Mouse (Mus musculus) midbrain, embryonic 16.5 days (tissue): ENCODE results near the gene Clec2l. TPM values are rescaled to one million over a fixed set of nuclear protein-coding genes. Genes with fewer than 3 reads are reported as not detected.

Experiments used
- ATAC-seq: fragments of 200-750 bp; cut with Nextera tagmentation; 2 replicates; pipeline ENCODE4 v1.8.0; 2017; ENCODE audit warnings: moderate TSS enrichment
- H3K27ac ChIP-seq: fragments of 300-500 bp; sonication (generic); 2 replicates; pipeline ENCODE4 v1.5.1; 2014; ENCODE audit warnings: mild to moderate bottlenecking, low read length, mixed read lengths
- H3K27me3 ChIP-seq: fragments of 300-500 bp; sonication (generic); 2 replicates; pipeline ENCODE4 v1.6.1; 2014; ENCODE audit warnings: low read depth, low read length, mixed read lengths; ENCODE audit not compliant: control insufficient read depth, insufficient read depth
- H3K36me3 ChIP-seq: fragments of 300-500 bp; sonication (generic); 2 replicates; pipeline ENCODE4 v1.6.1; 2014; ENCODE audit warnings: mild to moderate bottlenecking, low read length, moderate library complexity, mixed read lengths; ENCODE audit not compliant: control insufficient read depth, insufficient read depth
- H3K4me1 ChIP-seq: fragments of 300-500 bp; sonication (generic); 2 replicates; pipeline ENCODE4 v1.6.1; 2014; ENCODE audit warnings: mild to moderate bottlenecking, low read length, mixed read lengths; ENCODE audit not compliant: control insufficient read depth, insufficient read depth
- H3K4me2 ChIP-seq: fragments of 300-500 bp; sonication (generic); 2 replicates; pipeline ENCODE4 v1.6.1; 2014; ENCODE audit warnings: mild to moderate bottlenecking, low read length, mixed read lengths
- H3K4me3 ChIP-seq: fragments of 300-500 bp; sonication (generic); 2 replicates; pipeline ENCODE4 v1.5.1; 2014; ENCODE audit warnings: low read depth, mild to moderate bottlenecking, low read length, moderate library complexity, mixed read lengths
- H3K9ac ChIP-seq: fragments of 300-500 bp; sonication (generic); 2 replicates; pipeline ENCODE4 v1.6.1; 2014; ENCODE audit warnings: low read depth, low read length, mixed read lengths
- H3K9me3 ChIP-seq: fragments of 300-500 bp; sonication (generic); replicated peaks from 2 replicates; pipeline ENCODE4 v1.6.1; 2014; ENCODE audit warnings: mild to moderate bottlenecking, low read length, mixed read lengths; ENCODE audit not compliant: control insufficient read depth, poor library complexity, severe bottlenecking
- WGBS: fragments of 180-500 bp; shearing (Covaris S2); extraction: QIAGEN DNeasy Blood & Tissue Kit; methylation state at CpG from one replicate; pipeline ENCODE4 v1.1.7; 2014; 5-methylcytosine and 5-hydroxymethylcytosine counted together
- polyA plus RNA-seq: library from polyadenylated mRNA; unstranded; fragments of >200 nt; fragmentation: Nextera tagmentation; extraction: Ambion mirVana; gene quantifications from 2 replicates; pipeline ENCODE4 v1.2.1, GENCODE M21; 2015

The Clec2l gene
- polyA plus RNA-seq, 1 experiment from 2014 or later, result 22.9 TPM

DNA sequence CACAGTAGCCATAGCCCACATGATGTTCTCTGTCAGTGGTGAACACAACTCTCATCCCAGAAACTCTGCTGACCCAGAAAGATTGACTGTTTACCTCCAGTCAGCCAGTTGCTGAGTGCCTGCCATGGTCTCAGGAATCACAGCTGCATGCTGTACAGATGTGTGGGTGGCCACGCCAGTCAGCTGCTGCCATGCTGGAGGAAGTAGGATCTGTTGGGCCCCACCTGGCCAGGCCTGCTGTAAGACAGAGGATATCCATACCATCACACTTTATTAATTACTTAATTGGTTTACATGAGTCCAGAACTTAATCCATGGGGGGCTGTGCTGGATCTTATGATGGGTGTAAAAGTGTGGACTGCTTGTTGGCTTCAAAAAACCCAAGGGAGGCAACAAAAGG is 58.5 kb downstream of the Clec2l start:
- 83% methylated on average over 1 of the region's 1 CpGs for WGBS
- H3K27ac ChIP-seq, result no peak overlapping the region
- ATAC-seq, result no peak
- H3K27me3 ChIP-seq, result no peaks in the 10 kb centered on the region
- no peak overlapping the region for H3K4me3 ChIP-seq
- H3K4me1 ChIP-seq, result no peaks in the 10 kb centered on the region
- no peak overlapping the region for H3K4me2 ChIP-seq
- H3K36me3 ChIP-seq, result peaks cover 18% of the 10 kb centered on the region
- H3K9me3 ChIP-seq, result no peaks in the 10 kb centered on the region
- H3K9ac ChIP-seq, result no peak overlapping the region

DNA sequence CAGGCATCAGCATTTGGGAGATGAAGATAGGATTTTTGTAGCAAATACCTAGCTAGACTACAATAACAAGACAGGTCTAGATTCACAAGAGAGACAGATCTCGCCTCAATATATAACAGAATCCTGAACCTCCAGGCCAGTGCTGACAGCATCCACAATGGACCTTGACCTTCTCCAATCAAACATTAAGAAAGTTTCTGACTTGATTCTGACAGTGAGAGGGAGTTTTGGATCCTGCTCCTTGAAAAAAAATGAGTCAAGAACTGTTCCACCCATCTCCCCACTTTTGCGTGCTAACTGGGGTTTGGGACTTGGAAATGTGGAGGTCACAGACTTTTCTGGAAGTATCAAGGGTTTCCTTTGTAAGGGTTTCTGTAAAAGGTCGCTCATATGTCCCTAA is 62.6 kb downstream of the Clec2l start:
- WGBS, result 93% methylated on average over 3 of the region's 3 CpGs
- no peak for ATAC-seq

More for the DNA sequence above, 62.6 kb downstream of the Clec2l start:
- H3K4me1 ChIP-seq, result no peaks in the 10 kb centered on the region; the same call in 1 of the 2 replicates
- H3K4me2 ChIP-seq, result no peak overlapping the region
- H3K4me3 ChIP-seq, result no peak overlapping the region
- H3K27me3 ChIP-seq, result no peaks in the 10 kb centered on the region
- no peaks in the 10 kb centered on the region for H3K9me3 ChIP-seq
- no peak overlapping the region for H3K27ac ChIP-seq
- no peak overlapping the region for H3K9ac ChIP-seq
- peaks cover 5% of the 10 kb centered on the region; the same call in 1 of the 2 replicates for H3K36me3 ChIP-seq

Other genes starting within 250 kb of the Clec2l start
- 16.4 and 20.3 TPM in 2 replicates for gene Ubn2, start 229.1 kb upstream of the Clec2l start, polyA plus RNA-seq
- gene Fmc1, start 129.6 kb upstream of the Clec2l start, polyA plus RNA-seq, result 201 and 204 TPM in 2 replicates
- gene Luc7l2, start 111.7 kb upstream of the Clec2l start, polyA plus RNA-seq, result 35.8 and 40.7 TPM in 2 replicates
- not detected in 2 replicates for gene Klrg2, start 25.8 kb upstream of the Clec2l start, polyA plus RNA-seq
- gene Tbxas1, start 212.3 kb downstream of the Clec2l start, polyA plus RNA-seq, result 1.8 TPM in 2 replicates
- 32.7 and 36.1 TPM in 2 replicates for gene Hipk2, start 213.1 kb downstream of the Clec2l start, polyA plus RNA-seq